Mouse (Mus musculus) forebrain, embryonic 12.5 days (tissue): ENCODE results near the gene Fastk. TPM values are rescaled to one million over a fixed set of nuclear protein-coding genes. Genes with fewer than 3 reads are reported as not detected.

ENCODE experiments used
- ATAC-seq: fragments of 200-750 bp; cut with Nextera tagmentation; 2 replicates; pipeline ENCODE4 v1.8.0; 2017; ENCODE audit warnings: moderate TSS enrichment; ENCODE audit not compliant: low FRiP score
- H3K27ac ChIP-seq: fragments of 300-500 bp; sonication (generic); 2 replicates; pipeline ENCODE4 v1.5.1; 2016; ENCODE audit warnings: mild to moderate bottlenecking
- H3K27me3 ChIP-seq: fragments of 300-500 bp; sonication (generic); 2 replicates; pipeline ENCODE4 v1.6.1; 2016; ENCODE audit warnings: mild to moderate bottlenecking
- H3K36me3 ChIP-seq: fragments of 300-500 bp; sonication (generic); replicated peaks from 2 replicates; pipeline ENCODE4 v1.6.1; 2016; ENCODE audit warnings: mild to moderate bottlenecking
- H3K4me1 ChIP-seq: fragments of 300-500 bp; sonication (generic); 2 replicates; pipeline ENCODE4 v1.6.1; 2016
- H3K4me2 ChIP-seq: fragments of 300-500 bp; sonication (generic); 2 replicates; pipeline ENCODE4 v1.6.1; 2016; ENCODE audit warnings: mild to moderate bottlenecking, moderate library complexity
- H3K4me3 ChIP-seq: fragments of 300-500 bp; sonication (generic); replicated peaks from 2 replicates; pipeline ENCODE4 v1.5.1; 2016; ENCODE audit warnings: mild to moderate bottlenecking
- H3K9ac ChIP-seq: fragments of 300-500 bp; sonication (generic); 2 replicates; pipeline ENCODE4 v1.6.1; 2016; ENCODE audit warnings: mild to moderate bottlenecking
- H3K9me3 ChIP-seq: fragments of 300-500 bp; sonication (generic); 2 replicates; pipeline ENCODE4 v1.6.1; 2016
- WGBS: fragments of 180-500 bp; shearing (Covaris S2); methylation state at CpG from one replicate; pipeline ENCODE4 v1.1.7; 2016; 5-methylcytosine and 5-hydroxymethylcytosine counted together
- polyA plus RNA-seq: library from polyadenylated mRNA; unstranded; fragments of >200 nt; fragmentation: Nextera tagmentation; extraction: Ambion mirVana; gene quantifications from 2 replicates; pipeline ENCODE4 v1.2.1, GENCODE M21; 2016

Gene Fastk
- polyA plus RNA-seq, 1 experiment from 2014 or later: 102 TPM

DNA sequence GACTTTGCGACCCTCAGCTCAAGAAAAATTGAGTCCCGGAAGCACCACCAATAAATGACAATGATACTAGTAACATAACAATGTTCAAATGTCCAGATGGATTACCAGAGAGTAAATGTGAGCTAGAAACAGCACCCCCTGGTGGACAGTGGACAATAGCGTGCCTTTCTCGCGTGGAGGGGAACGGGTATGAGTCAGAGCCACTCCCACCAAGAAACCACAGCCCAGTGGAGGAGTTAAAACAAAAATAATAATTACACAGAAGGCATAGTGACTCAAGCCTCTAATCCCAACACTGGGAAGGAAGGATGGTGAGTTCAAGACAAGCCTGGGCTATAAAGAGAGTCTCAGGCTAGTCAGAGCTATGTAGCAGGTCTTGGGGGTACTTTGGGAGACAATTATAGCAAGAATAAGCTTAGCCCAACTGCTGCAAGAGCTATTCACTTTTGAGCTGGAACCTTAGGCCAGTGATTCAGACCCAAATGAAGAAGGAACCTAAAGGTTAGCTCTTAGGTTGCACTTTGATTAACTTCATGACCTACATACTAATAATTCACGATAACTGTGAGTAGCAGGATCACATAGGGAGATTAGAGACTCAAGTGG, 51.6 kb downstream of the Fastk start, which contains the start of gene Abcb8:
Gene Abcb8, plus strand, starts transcription at position 272 of the 606 bp plus-strand sequence.
- peaks cover 12% of the 10 kb centered on the region for H3K4me1 ChIP-seq
- peak within 1 kb of the TSS; percentile 77 for H3K27ac ChIP-seq
- H3K27me3 ChIP-seq: peaks cover 28% of the 10 kb centered on the region
- no peaks in the 10 kb centered on the region for H3K36me3 ChIP-seq
- ATAC-seq: no peak
- H3K4me3 ChIP-seq: peak within 1 kb of the TSS; percentile 58
- 19% methylated on average over 7 of the region's 7 CpGs for WGBS
- H3K4me2 ChIP-seq: peak within 1 kb of the TSS; percentile 58
- peak within 1 kb of the TSS; percentile 55 for H3K9ac ChIP-seq
- H3K9me3 ChIP-seq: no peaks in the 10 kb centered on the region

DNA sequence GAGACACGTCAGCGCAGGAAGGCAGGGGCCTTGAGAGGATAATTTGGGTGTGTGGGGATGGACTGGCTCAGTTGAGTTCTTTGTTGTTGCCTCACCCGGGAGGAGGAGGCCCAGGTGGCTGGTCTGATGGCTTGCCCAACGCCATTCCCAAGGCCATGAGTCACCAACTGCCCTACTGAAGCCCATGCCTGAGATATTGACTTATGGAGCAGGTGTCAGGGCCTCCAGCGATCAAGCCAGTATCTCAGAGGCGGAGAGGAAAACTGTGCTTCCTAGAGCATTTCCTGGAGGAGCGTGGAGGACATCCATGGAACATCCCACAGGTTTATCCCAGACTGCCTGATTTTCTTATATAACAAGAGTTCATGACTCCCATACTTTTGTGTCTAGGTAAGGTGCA, 52.4 kb downstream of the Fastk start:
- no peak for ATAC-seq
- H3K4me1 ChIP-seq: peaks cover 19% of the 10 kb centered on the region
- no peak overlapping the region for H3K27ac ChIP-seq
- no peak overlapping the region for H3K4me2 ChIP-seq
- no peak overlapping the region for H3K9ac ChIP-seq
- H3K4me3 ChIP-seq: no peak overlapping the region
- no peaks in the 10 kb centered on the region for H3K9me3 ChIP-seq
- H3K36me3 ChIP-seq: no peaks in the 10 kb centered on the region
- 80% methylated on average over 7 of the region's 7 CpGs for WGBS
- peaks cover 36% of the 10 kb centered on the region for H3K27me3 ChIP-seq

DNA sequence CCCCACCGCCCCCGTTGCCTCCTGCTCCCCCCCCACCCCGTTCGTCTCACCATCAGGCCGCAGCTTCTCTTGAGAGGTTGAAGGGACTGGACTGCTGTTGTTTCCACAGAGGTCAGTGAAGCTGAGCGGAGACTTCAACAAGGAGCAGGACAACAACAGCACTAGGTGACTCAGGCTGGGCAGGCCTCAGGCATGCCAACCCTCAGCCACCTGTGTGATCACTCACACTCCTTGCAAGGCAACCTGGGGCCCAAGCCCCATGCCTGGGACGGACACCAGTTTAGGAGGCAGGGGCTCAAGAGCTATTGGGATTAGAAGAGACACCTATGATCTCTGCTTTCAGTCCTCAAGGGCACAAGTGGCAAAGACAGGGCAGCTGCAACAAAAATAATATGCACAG, 53.2 kb downstream of the Fastk start, which contains the start of gene Atg9b:
Gene Atg9b, minus strand, starts transcription at position 280 of the 400 bp plus-strand sequence.
- ATAC-seq: no peak
- H3K27me3 ChIP-seq: peaks cover 44% of the 10 kb centered on the region
- WGBS: 86% methylated on average over 7 of the region's 7 CpGs

DNA sequence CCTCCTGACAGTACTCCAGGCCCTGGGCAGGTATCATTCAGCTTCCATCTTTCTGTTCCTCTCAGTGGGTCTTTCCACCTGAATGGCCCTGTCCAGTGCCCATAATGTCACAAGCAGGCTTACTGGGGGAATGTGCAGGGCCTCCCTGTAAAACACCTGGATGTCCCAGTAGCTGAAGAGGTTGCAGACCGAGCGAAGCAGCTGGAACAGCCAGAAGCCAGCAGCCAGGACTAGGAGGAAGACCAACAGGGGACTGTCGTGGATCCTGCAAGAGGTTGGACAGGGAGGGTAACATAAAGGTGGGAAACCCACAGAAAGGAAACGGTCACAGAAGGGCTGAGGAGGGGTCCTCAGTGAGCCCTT, 55.4 kb downstream of the Fastk start:
- peaks cover 67% of the 10 kb centered on the region for H3K27me3 ChIP-seq
- H3K36me3 ChIP-seq: no peaks in the 10 kb centered on the region
- no peak for ATAC-seq
- H3K4me3 ChIP-seq: no peak overlapping the region
- peaks cover 26% of the 10 kb centered on the region for H3K4me1 ChIP-seq
- H3K27ac ChIP-seq: no peak overlapping the region
- H3K9ac ChIP-seq: no peak overlapping the region
- 83% methylated on average over 4 of the region's 4 CpGs for WGBS
- H3K9me3 ChIP-seq: no peaks in the 10 kb centered on the region
- no peak overlapping the region for H3K4me2 ChIP-seq

More for the DNA sequence above, 53.2 kb downstream of the Fastk start, which contains the start of gene Atg9b:
- Histone ChIP-seq H3K4me1 (peaks cover 28% of the 10 kb centered on the region), H3K9me3 (no peaks in the 10 kb centered on the region), H3K36me3 (no peaks in the 10 kb centered on the region), H3K4me3 (no peak within 1 kb of the TSS), H3K9ac (no peak within 1 kb of the TSS), H3K4me2 (no peak within 1 kb of the TSS), H3K27ac (no peak within 1 kb of the TSS)

DNA sequence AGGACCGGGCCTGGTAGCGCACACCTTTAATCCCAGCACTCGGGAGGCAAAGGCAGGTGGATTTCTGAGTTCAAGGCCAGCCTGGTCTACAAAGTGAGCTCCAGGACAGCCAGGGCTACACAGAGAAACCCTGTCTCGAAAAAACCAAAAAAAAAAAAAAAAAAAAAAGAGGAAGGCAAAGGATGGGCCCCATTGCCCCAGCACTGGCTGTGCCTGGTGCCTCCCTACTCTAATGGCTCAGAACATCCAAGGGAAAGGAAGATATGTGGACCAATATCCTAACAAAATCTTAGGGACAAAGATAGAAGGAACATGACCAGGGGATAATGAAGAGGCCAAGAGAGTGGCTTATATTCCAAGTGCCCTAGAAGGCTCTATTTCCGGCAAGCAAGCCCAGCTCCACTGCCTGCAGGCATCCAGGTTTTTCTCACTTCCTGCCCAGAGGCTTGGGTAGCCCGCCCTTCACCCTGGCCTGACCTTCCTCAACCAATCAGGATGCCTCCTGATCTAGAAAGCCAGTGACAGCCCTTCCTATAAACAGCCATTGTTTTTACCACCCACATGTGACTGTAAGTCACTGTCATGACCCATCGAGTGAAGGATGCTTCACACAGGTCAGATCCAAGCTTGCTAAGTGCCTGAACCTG, 56.0 kb downstream of the Fastk start:
- Histone ChIP-seq H3K4me1 (peaks cover 25% of the 10 kb centered on the region), H3K4me2 (no peak overlapping the region), H3K36me3 (no peaks in the 10 kb centered on the region), H3K9ac (no peak overlapping the region), H3K4me3 (no peak overlapping the region), H3K27me3 (peaks cover 70% of the 10 kb centered on the region), H3K9me3 (no peaks in the 10 kb centered on the region), H3K27ac (no peak overlapping the region)
- ATAC-seq: no peak
- WGBS: 59% methylated on average over 7 of the region's 7 CpGs

Other genes starting within 250 kb of the Fastk start
- 9.8 and 10.1 TPM in 2 replicates for gene Kcnh2, start 93.7 kb downstream of the Fastk start, polyA plus RNA-seq
- gene Nos3, start 80.5 kb downstream of the Fastk start, polyA plus RNA-seq: 7.1 and 7.2 TPM in 2 replicates
- 0.34 and 0.53 TPM in 2 replicates for gene Atg9b, start 53.1 kb downstream of the Fastk start, polyA plus RNA-seq
- 43.6 and 47.4 TPM in 2 replicates for gene Abcb8, start 51.6 kb downstream of the Fastk start, polyA plus RNA-seq
- 0.20 and 0.37 TPM in 2 replicates for gene Asic3, start 31.9 kb downstream of the Fastk start, polyA plus RNA-seq
- 62.2 and 63.7 TPM in 2 replicates for gene Cdk5, start 21.8 kb downstream of the Fastk start, polyA plus RNA-seq
- gene Slc4a2, start 21.4 kb downstream of the Fastk start, polyA plus RNA-seq: 28.9 and 29.8 TPM in 2 replicates
- 28.6 and 30.7 TPM in 2 replicates for gene Tmub1, start 2.6 kb upstream of the Fastk start, polyA plus RNA-seq
- gene Agap3, start 6.9 kb upstream of the Fastk start, polyA plus RNA-seq: 41.1 and 61.2 TPM in 2 replicates
- 1.1 and 1.2 TPM in 2 replicates for gene Gbx1, start 81.9 kb upstream of the Fastk start, polyA plus RNA-seq
- 0.10 TPM in 1 of 2 replicates, not detected in the other for gene Asb10, start 95.7 kb upstream of the Fastk start, polyA plus RNA-seq
- gene 4931409K22Rik, start 111.5 kb upstream of the Fastk start, polyA plus RNA-seq: 0.24 and 0.37 TPM in 2 replicates
- gene Abcf2, start 132.2 kb upstream of the Fastk start, polyA plus RNA-seq: 141 and 142 TPM in 2 replicates
- 18.7 and 18.8 TPM in 2 replicates for gene Chpf2, start 141.5 kb upstream of the Fastk start, polyA plus RNA-seq
- gene Smarcd3, start 179.1 kb upstream of the Fastk start, polyA plus RNA-seq: 101 and 113 TPM in 2 replicates
- 36.4 and 39.2 TPM in 2 replicates for gene Nub1, start 240.2 kb upstream of the Fastk start, polyA plus RNA-seq